Mouse (Mus musculus): ENCODE measurements at regions not wholly inside any gene's neighbourhood (a gene's known extent, or its start where the extent isn't known, plus 50 kb on each side); places are given as distances from the start of the nearest gene placed in this dataset.

DNA sequence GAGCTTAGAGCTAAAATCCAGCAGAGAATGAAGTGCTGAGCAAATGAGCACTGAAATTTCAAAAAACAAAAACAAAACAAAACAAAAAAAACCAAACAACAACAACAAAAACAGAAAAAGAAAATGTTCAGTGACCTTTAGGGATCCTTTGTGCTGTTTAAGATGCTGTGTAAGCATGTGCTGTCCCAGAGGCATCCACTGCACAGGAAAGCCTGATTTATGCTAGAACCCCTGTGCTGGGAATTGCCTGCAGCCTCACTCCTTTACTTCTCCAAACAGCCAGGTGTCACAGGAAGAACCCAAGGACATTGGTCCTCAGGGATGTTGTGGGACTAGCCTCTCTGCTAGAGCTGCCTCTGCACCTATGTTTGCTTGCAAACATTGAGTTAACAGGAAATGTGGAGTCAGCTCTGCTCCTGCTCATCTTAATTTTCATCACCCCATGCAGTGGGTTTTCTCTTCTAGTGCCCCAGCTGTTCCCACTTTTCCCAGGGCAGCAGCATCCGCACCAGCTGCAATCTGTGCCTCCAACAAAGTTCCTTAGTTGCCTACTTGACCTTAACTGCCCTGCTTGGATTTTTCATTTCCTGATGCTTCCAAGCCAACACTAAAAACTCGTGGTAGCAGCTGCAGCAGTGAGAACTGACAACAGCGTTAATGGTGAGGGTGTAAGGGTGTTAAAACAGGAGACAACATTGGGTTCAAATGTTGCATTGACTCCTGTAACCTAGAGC, 804.8 kb upstream of the Gm5150 start:
- DNase-seq (ENCODE audit: extremely low spot score in 1 of 2, low spot score in 2 of 2) = no peak
- intact Hi-C loops (cut with DNase I) = no loop called here
- Histone ChIP-seq H3K4me3 (no peak overlapping the region), H3K27ac (no peak overlapping the region)
- no peak for TF ChIP-seq CTCF (IDR thresholded peaks at IDR 0.05)

DNA sequence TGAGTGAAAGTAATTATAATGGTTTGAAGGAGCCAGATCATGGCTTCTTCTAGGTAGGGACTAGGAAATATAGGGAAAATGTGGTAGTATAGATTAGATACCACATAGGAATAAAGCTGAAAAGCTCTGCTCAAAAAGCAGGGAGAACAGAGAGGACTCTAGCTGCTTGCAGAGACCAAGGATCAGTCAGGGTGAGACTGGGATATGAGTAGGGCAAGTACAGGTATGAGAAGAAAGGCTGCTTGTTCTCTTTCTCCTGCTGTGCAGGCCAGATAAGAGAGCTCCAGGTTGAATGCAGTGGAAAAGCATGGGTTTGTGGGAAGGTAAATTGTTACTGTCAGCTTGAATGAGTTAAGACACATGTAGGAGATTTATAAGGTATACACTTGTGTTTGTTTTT, 797.4 kb upstream of the Gm5150 start:
- intact Hi-C loops (cut with DNase I) = no loop called here

More for the DNA sequence above, 797.4 kb upstream of the Gm5150 start:
- no peak for TF ChIP-seq CTCF (IDR thresholded peaks at IDR 0.05)
- H3K27ac ChIP-seq = no peak overlapping the region
- no peak overlapping the region for H3K4me3 ChIP-seq
- DNase-seq (ENCODE audit: extremely low spot score in 1 of 2, low spot score in 2 of 2) = no peak

Measured in left cerebral cortex, adult 2 months (tissue).